Mouse (Mus musculus): ENCODE measurements around the gene Becn1. TPM values are rescaled to one million over a fixed set of nuclear protein-coding genes. Genes with fewer than 3 reads are reported as not detected.
A peak's percentile ranks its signal among the peaks of the same experiment; 100 is the strongest.
"Not testable (repeated sequence)": the region's sequence is repeated elsewhere in the genome, so short reads cannot be mapped to it uniquely, and the experiment has no call there.

Gene Becn1
- polyA plus RNA-seq, 2 experiments = 60.5 to 86.2 TPM

- no peaks in the 10 kb centered on the region for H3K4me1 ChIP-seq (replicated peaks; ENCODE audit: control insufficient read depth in 2 of 2, insufficient read depth in 2 of 2, low read length in 1 of 2)
- no peak overlapping the region for H3K4me3 ChIP-seq (ENCODE audit: insufficient read depth in 1 of 2, low read depth in 2 of 2, low read length in 2 of 2)
- TF ChIP-seq EP300 (IDR thresholded peaks at IDR 0.05; ENCODE audit: low read depth) (no peak), CTCF (IDR thresholded peaks at IDR 0.05; ENCODE audit: low read depth) (no peak)
- 78% methylated on average over 11 of the region's 11 CpGs for WGBS (ENCODE audit: insufficient replicate concordance)
- ATAC-seq (ENCODE audit: insufficient read depth) = no peak
- H3K27ac ChIP-seq = no peak overlapping the region
- DNase-seq (ENCODE audit: low read depth in 3 of 3, low spot score in 3 of 3) = no peak
- H3K9ac ChIP-seq (replicated peaks) = no peak overlapping the region
- no peak overlapping the region for H3K4me2 ChIP-seq (ENCODE audit: low read depth)
- H3K36me3 ChIP-seq (replicated peaks; ENCODE audit: control insufficient read depth, insufficient read depth, low read depth) = peaks cover 47% of the 10 kb centered on the region
- no peaks in the 10 kb centered on the region for H3K27me3 ChIP-seq (ENCODE audit: control insufficient read depth, insufficient read depth, low read length)
- H3K9me3 ChIP-seq (ENCODE audit: control insufficient read depth, low read length) = no peaks in the 10 kb centered on the region
These were observed 24.1 kb upstream of the Becn1 start for GRCm38 (mm10) chr11:101326147-101326546.

- H3K27ac ChIP-seq; H3K4me2 ChIP-seq (ENCODE audit: low read depth); H3K27me3 ChIP-seq (ENCODE audit: control insufficient read depth, insufficient read depth, low read length); H3K9ac ChIP-seq (replicated peaks); DNase-seq (ENCODE audit: low read depth in 3 of 3, low spot score in 3 of 3); H3K4me1 ChIP-seq (replicated peaks; ENCODE audit: control insufficient read depth in 2 of 2, insufficient read depth in 2 of 2, low read length in 1 of 2); H3K9me3 ChIP-seq (ENCODE audit: control insufficient read depth, low read length); ATAC-seq (ENCODE audit: insufficient read depth); H3K4me3 ChIP-seq (ENCODE audit: insufficient read depth in 1 of 2, low read depth in 2 of 2, low read length in 2 of 2): not testable (repeated sequence)
- H3K36me3 ChIP-seq (replicated peaks; ENCODE audit: control insufficient read depth, insufficient read depth, low read depth) = peaks cover 56% of the 10 kb centered on the region
- 93% methylated on average over 11 of the region's 11 CpGs for WGBS (ENCODE audit: insufficient replicate concordance)
These were observed 23.1 kb upstream of the Becn1 start for GRCm38 (mm10) chr11:101325201-101325600.

DNA sequence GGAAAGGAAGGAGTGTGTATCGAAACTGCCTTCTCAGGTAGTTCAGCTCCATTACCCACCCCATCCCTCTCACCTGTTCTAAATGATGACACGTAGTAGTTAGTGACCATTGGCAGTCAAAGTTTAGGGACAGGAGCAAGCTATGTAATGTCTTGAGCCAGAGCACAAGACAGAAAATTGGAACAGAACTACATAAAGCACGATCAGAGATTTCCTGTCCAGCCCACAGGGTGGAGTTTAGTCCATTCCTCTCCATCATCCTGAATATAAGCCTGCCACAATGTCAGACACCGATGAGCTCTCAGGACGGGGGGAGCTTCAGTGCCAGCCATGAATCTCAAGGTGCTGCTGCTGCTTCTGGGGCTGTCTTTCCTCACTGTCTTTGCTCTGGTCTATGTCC lies 22.7 kb upstream of the Becn1 start, which contains the start of gene Aoc2:
Gene Aoc2 (plus strand): TSS at position 301 of the 400 bp plus-strand sequence.
- Histone ChIP-seq H3K4me2 (ENCODE audit: low read depth) (no peak within 1 kb of the TSS), H3K4me3 (ENCODE audit: insufficient read depth in 1 of 2, low read depth in 2 of 2, low read length in 2 of 2) (no peak within 1 kb of the TSS), H3K4me1 (replicated peaks; ENCODE audit: control insufficient read depth in 2 of 2, insufficient read depth in 2 of 2, low read length in 1 of 2) (no peaks in the 10 kb centered on the region), H3K27me3 (ENCODE audit: control insufficient read depth, insufficient read depth, low read length) (no peaks in the 10 kb centered on the region), H3K27ac (no peak within 1 kb of the TSS), H3K9ac (replicated peaks) (no peak within 1 kb of the TSS), H3K36me3 (replicated peaks; ENCODE audit: control insufficient read depth, insufficient read depth, low read depth) (peaks cover 61% of the 10 kb centered on the region), H3K9me3 (ENCODE audit: control insufficient read depth, low read length) (no peaks in the 10 kb centered on the region)
- DNase-seq (ENCODE audit: low read depth in 3 of 3, low spot score in 3 of 3) = no peak
- 87% methylated on average over 5 of the region's 5 CpGs for WGBS (ENCODE audit: insufficient replicate concordance)
- TF ChIP-seq EP300 (IDR thresholded peaks at IDR 0.05; ENCODE audit: low read depth) (no peak), CTCF (IDR thresholded peaks at IDR 0.05; ENCODE audit: low read depth) (no peak)
- no peak for ATAC-seq (ENCODE audit: insufficient read depth)

DNA sequence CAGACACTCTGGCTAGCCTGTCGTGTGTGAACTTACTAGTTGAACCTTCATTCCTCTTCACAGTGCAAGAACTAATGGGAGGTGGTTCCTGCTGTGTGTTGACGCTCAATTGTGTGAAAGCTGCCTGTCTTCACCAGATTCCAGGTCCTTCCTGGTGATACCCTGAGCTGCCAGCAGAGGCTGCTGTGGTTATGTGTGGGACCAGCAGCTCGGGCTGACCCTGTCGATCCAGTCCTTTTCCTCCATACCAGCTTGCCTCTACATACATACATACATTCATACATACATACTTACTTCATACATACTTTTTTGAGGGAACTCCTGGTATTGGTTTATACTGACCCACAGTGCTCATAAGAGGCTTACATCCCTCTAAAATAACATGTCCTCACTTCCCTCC lies 21.5 kb upstream of the Becn1 start:
- Histone ChIP-seq H3K36me3 (replicated peaks; ENCODE audit: control insufficient read depth, insufficient read depth, low read depth) (peaks cover 72% of the 10 kb centered on the region), H3K4me1 (replicated peaks; ENCODE audit: control insufficient read depth in 2 of 2, insufficient read depth in 2 of 2, low read length in 1 of 2) (peaks cover 0 to 1% of the 10 kb centered on the region in 2 experiments; a peak in 1 of 4 replicates), H3K4me2 (ENCODE audit: low read depth) (no peak overlapping the region)

GRCm38 (mm10) chr11:101316501-101316917 lies 14.4 kb upstream of the Becn1 start:
- no peak for TF ChIP-seq CTCF (IDR thresholded peaks at IDR 0.05; ENCODE audit: low read depth)
- no peak for TF ChIP-seq EP300 (IDR thresholded peaks at IDR 0.05; ENCODE audit: low read depth)
- Histone ChIP-seq H3K36me3 (replicated peaks; ENCODE audit: control insufficient read depth, insufficient read depth, low read depth) (peaks cover 41% of the 10 kb centered on the region), H3K9ac (replicated peaks) (peak overlapping the region; percentile 88), H3K27me3 (ENCODE audit: control insufficient read depth, insufficient read depth, low read length) (no peaks in the 10 kb centered on the region), H3K4me1 (replicated peaks; ENCODE audit: control insufficient read depth in 2 of 2, insufficient read depth in 2 of 2, low read length in 1 of 2) (peaks cover 23 to 27% of the 10 kb centered on the region in 2 experiments), H3K27ac (peak overlapping the region; percentile 99), H3K4me3 (ENCODE audit: insufficient read depth in 1 of 2, low read depth in 2 of 2, low read length in 2 of 2) (peak overlapping the region; percentile 78 to 80), H3K4me2 (ENCODE audit: low read depth) (peak overlapping the region; percentile 97), H3K9me3 (ENCODE audit: control insufficient read depth, low read length) (no peaks in the 10 kb centered on the region)
- under 1% methylated on average over 17 of the region's 17 CpGs for WGBS (ENCODE audit: insufficient replicate concordance)
- ATAC-seq (ENCODE audit: insufficient read depth) = peak; percentile 57
- peak; percentile 28 to 56 (median 46) for DNase-seq (ENCODE audit: low read depth in 3 of 3, low spot score in 3 of 3)

More for the DNA sequence above, 21.5 kb upstream of the Becn1 start:
- Histone ChIP-seq H3K9me3 (ENCODE audit: control insufficient read depth, low read length) (no peaks in the 10 kb centered on the region), H3K9ac (replicated peaks) (no peak overlapping the region), H3K27me3 (ENCODE audit: control insufficient read depth, insufficient read depth, low read length) (no peaks in the 10 kb centered on the region), H3K4me3 (ENCODE audit: insufficient read depth in 1 of 2, low read depth in 2 of 2, low read length in 2 of 2) (no peak overlapping the region), H3K27ac (no peak overlapping the region)
- WGBS (ENCODE audit: insufficient replicate concordance) = 42% methylated on average over 4 of the region's 4 CpGs
- no peak for TF ChIP-seq EP300 (IDR thresholded peaks at IDR 0.05; ENCODE audit: low read depth)
- TF ChIP-seq CTCF (IDR thresholded peaks at IDR 0.05; ENCODE audit: low read depth) = peak; percentile 96
- ATAC-seq (ENCODE audit: insufficient read depth) (peak; percentile 46; the same call in 1 of the 2 replicates), DNase-seq (ENCODE audit: low read depth in 3 of 3, low spot score in 3 of 3) (peak in 1 of 3 experiments; percentile 28)
